In the genomic region with DNA sequence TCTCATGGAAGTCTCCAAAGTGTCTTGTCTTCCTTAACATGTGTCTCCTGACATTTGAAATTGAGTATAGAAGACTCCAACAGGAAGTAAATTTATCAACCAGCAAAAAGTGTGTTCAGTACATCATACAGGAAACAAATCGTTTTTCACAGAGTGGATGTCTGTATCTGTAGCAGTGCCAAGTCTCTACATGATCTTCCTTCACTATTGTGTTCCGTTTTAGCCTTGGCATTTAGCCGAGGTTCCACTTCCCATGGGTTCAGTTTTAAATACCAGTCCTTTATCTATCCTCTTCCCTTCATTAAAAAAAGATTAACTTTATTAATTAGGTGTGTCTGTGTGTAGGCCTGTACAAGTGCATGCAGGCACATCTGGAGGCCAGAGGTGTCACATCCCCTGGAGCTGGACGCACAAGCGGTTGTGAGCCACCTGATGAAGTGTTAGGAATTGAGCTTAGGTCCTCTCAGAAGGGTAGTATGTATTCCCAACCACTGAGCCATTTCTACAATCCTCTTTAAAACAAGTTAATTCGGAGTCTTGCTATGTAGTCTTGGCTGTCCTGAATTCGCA, we compare ENCODE assay signal across 15 mouse cellular contexts. TPM values are rescaled to one million over a fixed set of nuclear protein-coding genes. Genes with fewer than 3 reads are reported as not detected.
A peak's percentile ranks its signal among the peaks of the same experiment; 100 is the strongest.
DNase-seq lines count a peak whose midpoint lies in the region; ATAC-seq and TF ChIP-seq lines count a peak whose summit lies in the region.
"Had no signal": no experiment of that assay in that cellular context is flagged by ENCODE, and none has a peak within 500 bp of the region (broad histone marks: within the 10 kb centered on the region; RNA-seq: fewer than 3 reads in every experiment).

No protein-coding gene starts in this region.

- H3K36me3 ChIP-seq in heart, postnatal 0 days (replicated peaks; ENCODE audit: control insufficient read depth, insufficient read depth, low read length), result no peaks in the 10 kb centered on the region
- H3K36me3 ChIP-seq in lung, embryonic 16.5 days (ENCODE audit: control insufficient read depth, insufficient read depth, low read length), result no peaks in the 10 kb centered on the region
- H3K36me3 ChIP-seq in embryonic facial prominence, embryonic 14.5 days (ENCODE audit: control insufficient read depth, insufficient read depth, low read length), result no peaks in the 10 kb centered on the region
- H3K36me3 ChIP-seq: embryonic facial prominence, embryonic 13.5 days; forebrain, embryonic 12.5 days; hindbrain, embryonic 10.5 days had no signal

- no peak overlapping the region for H3K9ac ChIP-seq in heart, postnatal 0 days (replicated peaks; ENCODE audit: low read depth, low read length)
- no peak overlapping the region for H3K9ac ChIP-seq in lung, embryonic 16.5 days (ENCODE audit: low read length)
- no peak overlapping the region for H3K9ac ChIP-seq in embryonic facial prominence, embryonic 14.5 days (ENCODE audit: low read depth, low read length)
- H3K9ac ChIP-seq: embryonic facial prominence, embryonic 13.5 days; forebrain, embryonic 12.5 days; liver, embryonic 14.5 days had no signal

- ATAC-seq in heart, postnatal 0 days (ENCODE audit: insufficient read depth, low read depth), result 0 out of 2 replicates have a peak, but pooled peaks have one; percentile 17
- peak; percentile 73 for ATAC-seq in lung, embryonic 16.5 days (ENCODE audit: low read depth)
- ATAC-seq in embryonic facial prominence, embryonic 14.5 days (ENCODE audit: low read depth), result no peak
- ATAC-seq: intestine, postnatal 0 days had no signal

- no peak overlapping the region for H3K27ac ChIP-seq in heart, postnatal 0 days (ENCODE audit: low read depth)
- H3K27ac ChIP-seq in lung, embryonic 16.5 days (ENCODE audit: low read length), result no peak overlapping the region
- H3K27ac ChIP-seq in embryonic facial prominence, embryonic 14.5 days (replicated peaks; ENCODE audit: low read depth, low read length), result no peak overlapping the region
- H3K27ac ChIP-seq: embryonic facial prominence, embryonic 13.5 days; forebrain, embryonic 12.5 days; hindbrain, embryonic 10.5 days; liver, embryonic 14.5 days had no signal

- TF ChIP-seq POLR2A in lung, adult 2 months (IDR thresholded peaks at IDR 0.05; ENCODE audit: borderline replicate concordance, extremely low read depth, low read depth, low read length), result no peak

- H3K9me3 ChIP-seq in heart, postnatal 0 days (replicated peaks; ENCODE audit: control insufficient read depth, low read length), result no peaks in the 10 kb centered on the region
- H3K9me3 ChIP-seq in lung, embryonic 16.5 days (ENCODE audit: control insufficient read depth, low read length), result no peaks in the 10 kb centered on the region
- 0 out of 2 replicates have a peak, but pooled peaks cover under 1% of the 10 kb centered on the region for H3K9me3 ChIP-seq in embryonic facial prominence, embryonic 14.5 days (ENCODE audit: control insufficient read depth, low read length)
- H3K9me3 ChIP-seq: embryonic facial prominence, embryonic 13.5 days; forebrain, embryonic 12.5 days had no signal

- TF ChIP-seq EP300 in heart, postnatal 0 days (IDR thresholded peaks at IDR 0.05; ENCODE audit: low read depth), result no peak

- DNase-seq in heart, postnatal 0 days (ENCODE audit: low spot score), result no peak
- no peak for DNase-seq in heart, postnatal 36 days
- DNase-seq in lung, adult 2 months, result no peak
- DNase-seq in embryonic facial prominence, embryonic 14.5 days (ENCODE audit: low spot score), result peak; percentile 24
- peak; percentile 48 for DNase-seq in lung, postnatal 10 days
- no peak for DNase-seq in ovary, postnatal 14 days (ENCODE audit: low spot score)
- DNase-seq: retina, postnatal 1 day had no signal

- H3K27me3 ChIP-seq in heart, postnatal 0 days (ENCODE audit: control insufficient read depth, insufficient read depth, low read length), result no peaks in the 10 kb centered on the region
- no peaks in the 10 kb centered on the region for H3K27me3 ChIP-seq in lung, embryonic 16.5 days (ENCODE audit: control insufficient read depth, insufficient read depth, low read depth, low read length)
- no peaks in the 10 kb centered on the region for H3K27me3 ChIP-seq in embryonic facial prominence, embryonic 14.5 days (replicated peaks; ENCODE audit: control insufficient read depth, insufficient read depth, low read length)
- H3K27me3 ChIP-seq: embryonic facial prominence, embryonic 13.5 days; forebrain, embryonic 12.5 days had no signal

- no peak overlapping the region for H3K4me3 ChIP-seq in heart, postnatal 0 days (ENCODE audit: low read depth, low read length)
- H3K4me3 ChIP-seq in lung, embryonic 16.5 days (ENCODE audit: low read length), result no peak overlapping the region
- H3K4me3 ChIP-seq in lung, adult 2 months (replicated peaks; ENCODE audit: extremely low read depth, low read depth, low read length), result no peak overlapping the region
- no peak overlapping the region for H3K4me3 ChIP-seq in embryonic facial prominence, embryonic 14.5 days (ENCODE audit: low read depth, low read length)
- H3K4me3 ChIP-seq: embryonic facial prominence, embryonic 13.5 days; forebrain, embryonic 12.5 days; hindbrain, embryonic 10.5 days had no signal

- no peak for TF ChIP-seq CTCF in heart, postnatal 0 days (IDR thresholded peaks at IDR 0.05; ENCODE audit: low read depth)
- TF ChIP-seq CTCF in lung, adult 2 months (IDR thresholded peaks at IDR 0.05; ENCODE audit: insufficient read depth, low read length), result no peak

- no peaks in the 10 kb centered on the region for H3K4me1 ChIP-seq in heart, postnatal 0 days (ENCODE audit: control insufficient read depth, insufficient read depth)
- H3K4me1 ChIP-seq in lung, embryonic 16.5 days (replicated peaks; ENCODE audit: control insufficient read depth, insufficient read depth, low read length), result peaks cover 3% of the 10 kb centered on the region; the same call in 1 of the 2 replicates
- no peaks in the 10 kb centered on the region for H3K4me1 ChIP-seq in lung, adult 2 months (ENCODE audit: control insufficient read depth, insufficient read depth, low read length)
- no peaks in the 10 kb centered on the region for H3K4me1 ChIP-seq in embryonic facial prominence, embryonic 14.5 days (ENCODE audit: control insufficient read depth, insufficient read depth, low read length)
- H3K4me1 ChIP-seq: embryonic facial prominence, embryonic 13.5 days had no signal

- H3K4me2 ChIP-seq in heart, postnatal 0 days (ENCODE audit: low read depth, low read length), result no peak overlapping the region
- H3K4me2 ChIP-seq in lung, embryonic 16.5 days (ENCODE audit: low read depth, low read length), result no peak overlapping the region
- no peak overlapping the region for H3K4me2 ChIP-seq in embryonic facial prominence, embryonic 14.5 days (ENCODE audit: low read depth, low read length)
- H3K4me2 ChIP-seq: embryonic facial prominence, embryonic 13.5 days; forebrain, embryonic 12.5 days had no signal

- 61% methylated on average over 7 of the region's 7 CpGs for WGBS in heart, postnatal 0 days
- WGBS in lung, embryonic 16.5 days, result 35% methylated on average over 7 of the region's 7 CpGs
- 44% methylated on average over 7 of the region's 7 CpGs for WGBS in lung, adult 2 months
- 76% methylated on average over 7 of the region's 7 CpGs for WGBS in embryonic facial prominence, embryonic 14.5 days

- intact Hi-C loops in heart, postnatal 36 days (cut with DNase I), result no loop called here

RNA-seq across cellular contexts. Expression of gene Ccna1, which starts 27.9 kb away (rescaled TPM):
- total RNA-seq in heart, postnatal 0 days (2014; rRNA removed; ENCODE audit: low replicate concordance), result 0.08 and 1.3 TPM in 2 replicates
- 0.15 and 0.29 TPM in 2 replicates for polyA plus RNA-seq in heart, postnatal 0 days (2015; fragmentation: Nextera tagmentation; extraction: Ambion mirVana)
- not detected for total RNA-seq in heart, postnatal 36 days (2021)
- polyA plus RNA-seq in lung, embryonic 16.5 days (2015; fragmentation: Nextera tagmentation; extraction: Ambion mirVana), result 13.1 and 15.6 TPM in 2 replicates
- 1.0 and 1.3 TPM in 2 replicates for polyA plus RNA-seq in lung, adult 2 months (2012; rRNA removed)
- polyA plus RNA-seq in embryonic facial prominence, embryonic 14.5 days (2014; fragmentation: Nextera tagmentation; extraction: Ambion mirVana), result 2.2 and 5.1 TPM in 2 replicates
- total RNA-seq: CH12.LX; granulocyte monocyte progenitor cell, adult 5-6 weeks had no signal

Comparison
In these comparisons a context has a peak if more than half of its experiments do, and no peak if none do; other contexts are left out.
1. DNase-seq: peak in embryonic facial prominence, embryonic 14.5 days (single experiment) and lung, postnatal 10 days (single experiment); none in heart, postnatal 0 days (single experiment), heart, postnatal 36 days (0 of 2), lung, adult 2 months (single experiment) and ovary, postnatal 14 days (single experiment).